Mouse (Mus musculus): ENCODE data around the gene Ccdc194.

Gene Ccdc194

DNA sequence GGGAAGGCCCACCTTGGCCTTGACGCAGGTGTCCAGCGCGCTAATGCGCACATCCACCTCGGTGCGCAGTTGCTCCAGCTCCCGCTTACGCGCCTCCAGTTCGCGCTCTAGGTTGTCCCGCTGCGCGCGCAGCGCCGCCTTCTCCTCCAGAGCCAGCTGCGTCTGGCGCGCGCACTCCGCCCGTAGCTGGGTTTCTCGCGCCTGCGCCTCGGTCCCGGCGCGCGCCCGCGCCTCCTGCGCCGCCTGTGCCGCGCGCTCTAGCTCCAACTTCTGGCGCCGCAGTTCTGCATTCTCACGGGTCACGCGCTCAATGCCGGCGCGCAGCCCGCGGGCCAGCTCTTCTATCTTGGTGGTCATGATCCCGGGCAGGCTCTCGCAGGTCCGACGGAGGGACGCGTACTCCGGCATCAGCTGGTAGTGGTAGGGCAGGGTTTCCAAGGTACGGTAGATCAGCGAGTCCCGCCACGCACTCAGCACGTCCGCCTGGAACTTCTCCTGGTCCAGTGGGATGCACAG is 17.9 kb downstream of the Ccdc194 start:
- DNase-seq = peak; percentile 92

- no peak for DNase-seq
Observed at GRCm38 (mm10) chr8:71505979-71506378, 19.5 kb downstream of the Ccdc194 start.

GRCm38 (mm10) chr8:71505326-71505725 is 20.2 kb downstream of the Ccdc194 start:
- no peak for DNase-seq

- DNase-seq = no peak
Observed at GRCm38 (mm10) chr8:71504349-71504748, 21.2 kb downstream of the Ccdc194 start.

GRCm38 (mm10) chr8:71498816-71499690 is 26.5 kb downstream of the Ccdc194 start:
- no peak for DNase-seq

DNA sequence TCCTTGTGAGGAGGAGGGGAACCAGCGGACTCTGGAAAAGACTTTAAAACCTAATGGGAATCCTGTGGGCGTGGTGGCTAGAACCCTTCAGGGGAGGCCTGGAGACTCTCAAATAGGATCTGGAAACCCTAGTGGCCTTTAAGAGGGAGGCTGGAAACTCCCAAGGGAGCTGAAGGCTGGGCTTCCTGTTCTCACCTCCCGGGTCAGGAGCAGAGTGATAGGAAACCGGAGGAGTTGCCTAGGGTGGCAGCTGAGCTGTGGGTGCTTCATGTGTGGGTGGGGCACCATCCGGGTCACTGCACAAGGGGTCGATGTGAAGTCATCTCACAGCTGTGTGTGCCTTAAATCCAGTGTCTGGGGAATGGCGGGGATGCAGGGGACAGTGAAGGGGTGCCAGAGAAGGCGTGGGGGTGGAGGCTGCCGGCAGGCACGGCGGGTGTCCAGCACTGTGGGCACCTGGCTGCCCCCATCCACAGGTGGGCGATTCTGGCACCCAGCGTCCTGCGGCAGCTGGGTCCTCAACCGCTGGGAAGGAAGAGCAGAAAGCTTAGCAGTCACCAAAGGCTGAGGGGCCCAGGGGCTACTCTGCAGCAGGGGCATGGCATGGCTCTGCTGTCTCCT is 27.5 kb downstream of the Ccdc194 start:
- DNase-seq = no peak

DNA sequence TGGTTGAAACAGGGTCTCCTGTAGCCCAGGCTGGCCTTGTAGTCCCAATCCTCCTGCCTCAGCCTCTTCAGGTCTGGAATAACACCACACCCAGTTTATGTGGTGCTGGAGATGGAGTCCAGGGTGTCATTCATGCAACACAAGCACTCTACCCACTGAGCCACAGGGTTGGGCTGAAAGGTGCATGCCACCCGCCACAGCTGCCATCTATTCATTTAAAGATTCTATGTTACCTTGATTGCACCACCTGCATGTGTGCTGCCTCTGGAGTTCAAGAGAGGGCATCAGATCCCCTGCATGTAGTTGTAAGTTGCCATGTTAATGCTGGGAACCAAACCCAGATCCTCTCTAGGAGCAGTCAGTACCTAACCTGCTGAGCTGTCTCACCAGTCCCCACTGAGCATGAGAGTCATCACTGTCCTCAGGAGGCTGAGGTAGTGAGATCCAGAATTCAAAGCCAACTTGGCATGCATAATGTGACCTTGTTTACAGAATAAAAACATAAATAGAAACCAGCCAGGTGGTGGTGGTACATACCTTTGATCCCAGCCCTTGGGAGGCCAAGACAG is 28.4 kb downstream of the Ccdc194 start:
- DNase-seq = no peak

DNA sequence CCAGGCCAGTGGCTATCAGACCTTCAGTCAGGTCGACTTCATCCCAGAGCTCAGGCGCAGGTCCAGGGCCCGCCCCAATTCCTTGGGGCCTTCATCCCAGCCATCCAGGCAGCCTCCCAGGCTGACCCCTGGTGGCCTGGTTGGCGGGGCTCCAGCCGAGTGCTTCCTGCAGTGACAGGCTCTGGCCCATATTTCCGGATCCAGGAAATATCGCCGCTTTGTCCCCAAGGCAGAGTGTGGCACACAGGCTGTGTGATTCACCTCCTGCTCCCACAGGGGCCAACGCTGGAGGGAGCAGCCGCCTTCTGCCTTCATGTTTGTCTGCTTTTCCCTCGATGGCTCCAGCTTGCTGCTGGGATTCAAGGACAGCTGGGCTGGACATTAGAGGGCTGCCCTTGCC is 29.0 kb downstream of the Ccdc194 start:
- DNase-seq = no peak

GRCm38 (mm10) chr8:71495811-71496210 is 29.7 kb downstream of the Ccdc194 start:
- no peak for DNase-seq

DNA sequence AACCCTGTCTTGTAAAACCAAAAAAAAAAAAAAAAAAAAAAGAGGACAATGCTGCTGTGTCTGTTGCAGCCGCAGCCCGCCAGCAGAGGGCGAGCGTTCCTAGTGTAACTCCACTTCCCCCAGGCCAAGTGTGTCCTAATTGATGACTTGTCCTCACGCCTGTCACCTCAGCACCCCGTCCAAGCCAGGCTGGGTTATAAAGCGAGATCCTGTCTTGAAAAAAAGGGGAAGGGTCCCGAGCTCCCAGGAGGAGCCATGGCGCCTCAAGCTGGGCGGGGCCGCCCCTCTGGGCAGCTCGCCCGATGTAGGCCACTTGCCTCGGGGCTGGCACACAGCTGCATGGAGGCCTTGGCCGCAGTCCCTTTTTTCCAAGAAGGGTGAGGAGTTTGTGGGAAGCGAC is 30.5 kb downstream of the Ccdc194 start:
- DNase-seq = peak; percentile 78

- DNase-seq = peak; percentile 90
Observed at GRCm38 (mm10) chr8:71488454-71488853, 37.1 kb downstream of the Ccdc194 start.

DNA sequence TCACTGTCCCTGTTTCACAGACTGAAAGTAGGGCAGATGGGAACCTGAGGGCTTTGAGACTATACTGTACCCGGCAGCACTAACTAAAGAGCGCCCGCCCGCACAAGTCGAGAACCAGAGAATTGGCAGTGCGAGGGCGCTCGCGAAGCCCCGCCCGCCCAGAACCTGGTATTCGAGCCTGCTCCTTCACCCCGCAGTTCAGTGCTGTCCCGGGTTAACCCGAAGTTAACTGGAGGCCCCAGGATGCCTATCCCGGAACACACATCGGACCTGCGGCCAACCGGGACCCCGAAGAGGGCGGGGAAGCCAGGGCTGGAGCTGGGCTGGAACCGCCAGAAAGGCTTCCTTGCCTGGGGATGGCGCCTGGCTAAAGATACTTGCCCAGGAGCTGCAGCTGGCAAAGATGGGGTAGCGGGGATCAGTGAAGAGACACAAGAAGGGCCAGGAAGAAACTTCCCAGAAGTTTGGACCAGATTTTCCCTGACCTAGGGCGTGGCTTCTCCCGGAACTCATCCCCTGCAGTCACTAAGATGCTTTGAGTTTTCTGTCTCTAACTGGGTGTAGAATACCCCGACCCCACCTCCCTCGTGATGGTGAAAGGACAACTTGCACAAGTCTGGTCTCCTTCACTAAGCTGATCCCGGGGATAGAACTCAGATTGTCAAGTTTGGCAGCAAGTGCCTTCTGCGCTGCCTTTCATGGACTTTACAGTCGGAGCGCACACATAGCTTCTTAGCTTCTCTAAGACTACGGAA is 37.6 kb downstream of the Ccdc194 start, which contains the start of gene Gtpbp3:
Gtpbp3 (plus strand) TSS at position 413 of the 755 bp plus-strand sequence.
- DNase-seq = peak; percentile 87

GRCm38 (mm10) chr8:71486136-71486529 is 39.4 kb downstream of the Ccdc194 start:
- no peak for DNase-seq

DNA sequence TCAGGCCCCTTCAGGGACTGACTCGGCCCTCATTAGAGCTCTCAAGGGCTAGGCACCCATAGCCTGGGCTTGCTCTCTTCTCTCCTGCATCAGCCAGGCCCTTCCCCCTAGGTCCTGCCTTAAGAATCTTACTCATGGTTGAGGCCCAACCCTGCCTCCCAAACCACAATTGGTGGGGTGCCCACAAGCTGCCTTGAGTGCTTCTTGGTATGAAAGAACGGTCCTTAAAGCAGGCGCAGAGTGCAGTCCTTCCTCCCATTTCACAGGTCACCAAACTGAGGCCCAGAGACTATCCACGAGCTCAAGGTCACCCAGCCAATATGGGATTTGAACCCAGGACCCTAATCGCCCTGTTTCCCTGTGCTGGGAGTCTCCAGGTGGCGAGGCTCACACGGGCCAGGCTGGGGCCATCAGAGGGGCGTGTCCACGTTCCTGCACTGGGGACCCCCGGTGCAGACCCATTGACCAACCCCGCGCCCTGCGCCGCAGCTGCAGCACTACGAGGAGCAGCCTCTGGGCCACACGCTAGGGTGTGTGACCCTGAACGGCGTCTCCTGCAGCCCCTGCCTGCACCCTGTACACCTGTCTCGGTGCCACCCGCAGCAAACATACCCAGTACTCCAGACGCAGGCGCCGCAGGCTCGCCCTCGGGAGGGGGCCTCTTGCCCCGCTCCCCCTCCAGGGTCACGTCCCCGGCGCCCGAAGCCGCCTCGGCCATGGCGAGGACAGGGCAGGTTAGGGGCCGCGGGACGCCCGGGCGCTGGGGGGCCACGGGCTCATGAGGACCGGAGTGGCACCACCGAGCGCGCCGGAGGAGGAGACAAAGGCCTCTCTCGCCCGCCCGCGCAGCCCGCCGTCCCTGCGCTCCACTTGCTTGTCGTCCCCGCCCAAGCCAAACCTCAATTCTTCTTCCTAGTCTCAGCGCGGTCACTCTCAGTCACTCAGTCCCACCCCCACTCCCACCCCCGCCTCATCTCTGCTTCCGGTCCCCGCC is 40.1 kb downstream of the Ccdc194 start, which contains the start of gene Ano8:
Ano8 (minus strand) TSS at position 822 of the 994 bp plus-strand sequence.
- DNase-seq = peak; percentile 92

GRCm38 (mm10) chr8:71484736-71485135 is 40.8 kb downstream of the Ccdc194 start:
- no peak for DNase-seq

DNA sequence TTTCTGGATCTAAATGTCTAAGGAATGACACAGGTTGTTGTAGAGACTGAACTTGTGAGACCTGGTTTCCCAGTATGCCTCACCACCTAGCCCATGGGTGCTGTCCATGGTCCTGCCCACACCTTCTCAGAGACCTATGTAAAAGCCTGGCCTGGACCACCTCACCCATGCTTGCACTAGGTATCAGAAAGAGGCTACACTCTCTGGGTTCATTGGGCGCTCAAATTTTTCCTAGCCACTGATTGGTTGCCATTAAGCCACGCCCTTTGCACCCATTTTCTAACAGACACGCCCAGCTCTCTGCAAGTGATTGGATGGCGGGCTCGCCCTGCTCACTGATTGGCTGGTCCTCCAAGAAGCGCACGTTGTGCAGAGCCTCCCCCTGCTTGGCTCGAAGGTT is 41.6 kb downstream of the Ccdc194 start:
- no peak for DNase-seq

- no peak for DNase-seq
Observed at GRCm38 (mm10) chr8:71478943-71479342, 46.6 kb downstream of the Ccdc194 start.

DNA sequence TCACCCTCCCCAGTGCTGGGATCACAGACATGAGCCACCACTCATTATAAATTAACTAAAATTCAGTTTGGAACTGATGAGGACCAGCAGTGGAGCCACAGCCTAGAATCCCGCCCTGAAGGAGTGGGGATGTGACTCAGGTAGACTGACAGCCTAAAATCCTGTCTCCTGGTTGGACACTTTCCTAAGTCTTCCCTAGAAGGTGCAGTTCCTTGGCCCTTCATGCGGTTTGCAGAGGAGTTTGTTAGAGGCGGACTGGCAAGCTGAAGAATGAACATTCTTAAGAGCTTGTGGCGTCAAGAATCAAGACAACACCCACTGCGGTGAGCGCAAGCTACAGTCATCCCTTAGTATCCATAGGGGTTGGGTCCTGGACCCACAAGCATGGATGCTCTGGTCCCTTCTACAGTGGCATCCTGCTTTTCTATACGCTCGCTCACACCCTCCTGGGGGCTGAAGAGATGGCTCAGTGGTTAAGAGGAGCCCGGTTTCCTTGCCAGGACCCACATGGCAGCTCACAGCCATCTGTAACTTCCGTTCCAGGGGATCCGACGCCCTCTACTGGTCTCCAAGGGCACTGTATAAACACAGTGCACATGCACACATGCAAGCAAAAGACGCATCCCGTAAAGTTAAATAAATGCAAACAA is 48.2 kb downstream of the Ccdc194 start:
- no peak for DNase-seq

DNA sequence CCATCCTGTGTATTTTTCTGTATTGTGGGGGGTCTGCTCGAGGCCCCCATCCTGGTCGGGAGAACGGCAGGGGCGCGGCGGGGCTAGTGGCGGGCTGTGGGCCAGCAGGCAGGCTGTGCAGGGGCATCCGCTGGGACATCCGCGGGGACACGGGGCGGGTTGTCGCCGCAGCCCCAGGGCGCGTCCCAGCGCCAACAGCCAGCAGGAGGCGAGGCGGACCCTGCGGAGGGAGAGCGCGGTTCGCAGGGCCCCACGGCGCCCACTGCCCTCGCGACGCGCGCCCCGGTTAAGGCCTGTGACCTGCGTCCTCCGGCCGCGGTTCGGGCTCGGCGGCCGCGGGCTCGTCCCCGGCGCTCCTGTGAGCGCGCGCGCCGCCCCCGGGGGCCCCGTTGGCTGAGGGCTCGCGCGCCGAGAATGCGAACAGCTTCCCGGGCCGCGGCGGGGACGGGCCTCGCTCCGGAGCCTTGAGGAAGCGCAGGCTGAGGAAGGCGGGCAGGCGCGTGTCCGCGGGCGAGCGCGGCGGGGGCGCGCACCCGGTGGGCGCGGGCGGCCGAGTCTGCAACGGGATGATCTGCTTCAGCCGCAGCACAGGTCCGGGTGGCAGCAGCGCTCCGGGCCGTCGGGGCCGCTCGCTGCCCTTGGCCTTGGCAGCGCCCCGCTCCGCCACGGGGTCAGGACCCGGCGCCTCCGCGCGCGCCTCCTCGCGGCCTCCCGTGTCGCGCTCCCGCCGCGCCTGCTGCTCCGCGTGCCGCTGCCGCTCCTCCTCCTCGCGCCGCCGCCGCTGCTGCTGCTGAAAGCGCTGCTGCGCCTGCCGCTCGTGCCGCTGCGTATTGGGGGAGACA is 49.2 kb downstream of the Ccdc194 start:
- peak; percentile 85 for DNase-seq

DNA sequence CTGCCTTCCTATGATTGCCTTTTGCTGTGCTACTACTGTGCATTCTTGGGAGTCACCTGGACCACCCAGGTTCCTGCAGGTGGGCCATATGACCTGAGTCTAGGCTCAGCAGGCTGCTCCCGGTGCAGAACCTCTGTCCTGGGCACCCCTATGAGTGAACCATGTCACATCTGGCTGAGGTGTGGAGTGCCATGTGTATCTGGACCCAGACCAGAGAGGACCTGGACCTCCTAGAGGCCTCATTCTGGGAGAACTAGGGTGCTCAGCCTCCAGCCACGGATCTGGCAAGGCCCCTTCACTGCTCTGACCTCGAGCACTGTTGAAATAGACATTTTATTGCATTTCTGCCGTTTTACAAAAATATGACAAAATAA is 49.8 kb downstream of the Ccdc194 start:
- no peak for DNase-seq
